Comparison of ENCODE assay signal across 8 mouse cellular contexts in the genomic region with DNA sequence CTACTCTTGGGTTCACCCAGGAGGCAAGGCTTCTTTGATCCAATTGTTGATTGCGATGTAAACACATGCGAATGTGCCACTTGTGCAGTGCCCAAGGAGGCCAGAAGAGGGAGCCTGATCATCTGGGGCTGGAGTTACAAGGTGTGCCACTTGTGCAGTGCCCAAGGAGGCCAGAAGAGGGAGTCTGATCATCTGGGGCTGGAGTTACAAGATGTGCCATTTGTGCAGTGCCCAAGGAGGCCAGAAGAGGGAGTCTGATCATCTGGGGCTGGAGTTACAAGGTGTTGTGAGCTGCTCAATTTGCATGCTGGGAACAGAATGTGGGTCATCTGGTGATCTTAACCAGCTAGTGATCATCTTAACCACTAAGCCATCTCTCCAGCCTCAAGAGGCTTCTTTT.
DNase-seq lines count a peak whose midpoint lies in the region; ATAC-seq and TF ChIP-seq lines count a peak whose summit lies in the region.

No protein-coding gene starts in this region.

- H3K4me1 ChIP-seq in forebrain, postnatal 0 days (ENCODE audit: insufficient read depth) = no peaks in the 10 kb centered on the region
- no peaks in the 10 kb centered on the region for H3K4me1 ChIP-seq in liver, embryonic 13.5 days (replicated peaks)

- H3K36me3 ChIP-seq in forebrain, postnatal 0 days (ENCODE audit: insufficient read depth) = peaks cover 41% of the 10 kb centered on the region; the same call in 1 of the 2 replicates
- no peaks in the 10 kb centered on the region for H3K36me3 ChIP-seq in liver, embryonic 13.5 days

- no peak overlapping the region for H3K9ac ChIP-seq in forebrain, postnatal 0 days
- no peak overlapping the region for H3K9ac ChIP-seq in liver, embryonic 13.5 days

- no peak overlapping the region for H3K27ac ChIP-seq in forebrain, postnatal 0 days (ENCODE audit: low read depth, low read length)
- H3K27ac ChIP-seq in liver, embryonic 13.5 days = no peak overlapping the region

- peak; percentile 46 for DNase-seq in right cerebral cortex, adult 18-20 months
- DNase-seq in right cerebral cortex, postnatal 25 days = no peak
- peak; percentile 67 for DNase-seq in c-Kit-positive CD71-negative TER-119-negative erythroid progenitor cells, embryonic 14.5 days (ENCODE audit: low read depth)
- DNase-seq in forebrain, postnatal 0 days = peak; percentile 39
- DNase-seq in kidney, adult 18-20 months = peak; percentile 76
- peak; percentile 63 for DNase-seq in liver, embryonic 13.5 days
- DNase-seq in retina, postnatal 1 day = peak; percentile 64
- peak; percentile 88 for DNase-seq in thymus, postnatal 4 days

- TF ChIP-seq CTCF in forebrain, postnatal 0 days (IDR thresholded peaks at IDR 0.05; ENCODE audit: low read depth) = peak; percentile 90

- H3K4me3 ChIP-seq in forebrain, postnatal 0 days (ENCODE audit: low read depth, low read length) = no peak overlapping the region
- no peak overlapping the region for H3K4me3 ChIP-seq in liver, embryonic 13.5 days (replicated peaks)

- H3K9me3 ChIP-seq in forebrain, postnatal 0 days (ENCODE audit: low read length) = no peaks in the 10 kb centered on the region
- no peaks in the 10 kb centered on the region for H3K9me3 ChIP-seq in liver, embryonic 13.5 days (replicated peaks)

- 61% methylated on average over 2 of the region's 2 CpGs for WGBS in forebrain, postnatal 0 days
- 68% methylated on average over 2 of the region's 2 CpGs for WGBS in liver, embryonic 13.5 days (ENCODE audit: insufficient replicate concordance)

- no peaks in the 10 kb centered on the region for H3K27me3 ChIP-seq in forebrain, postnatal 0 days (ENCODE audit: insufficient read depth, low read length)
- H3K27me3 ChIP-seq in liver, embryonic 13.5 days = no peaks in the 10 kb centered on the region

- peak; percentile 41 for ATAC-seq in forebrain, postnatal 0 days
- peak; percentile 83 for ATAC-seq in liver, embryonic 13.5 days (ENCODE audit: low read depth)

- no peak overlapping the region for H3K4me2 ChIP-seq in forebrain, postnatal 0 days (ENCODE audit: low read depth)
- H3K4me2 ChIP-seq in liver, embryonic 13.5 days = no peak overlapping the region
